Mouse (Mus musculus) MEL (cell line): ENCODE results near the gene Stra6.

Experiments used
- CHD1 ChIP-seq: IDR thresholded peaks from 2 replicates; pipeline ENCODE4 v1.6.1; 2012; ENCODE audit warnings: low read depth, mild to moderate bottlenecking, inconsistent platforms, low read length, improper control_type of control experiment
- EP300 ChIP-seq, 2 experiments: IDR thresholded peaks; 2 replicates each; pipeline ENCODE4 v1.6.1; 2011; ENCODE audit warnings: improper control_type of control experiment in 2 of 2, low read length in 2 of 2, low read depth in 1 of 2, mild to moderate bottlenecking in 1 of 2
- USF1 ChIP-seq: IDR thresholded peaks from 2 replicates; pipeline ENCODE4 v1.6.1; 2014; ENCODE audit warnings: low read depth, mild to moderate bottlenecking, inconsistent platforms, low read length, improper control_type of control experiment, moderate library complexity

- TF ChIP-seq CHD1 (no peak), EP300 (IDR thresholded peaks at IDR 0.05; ENCODE audit: low read depth in 1 of 2, low read length in 2 of 2) (no peak), USF1 (no peak)
Observed at GRCm38 (mm10) chr9:58118671-58119070, 55.1 kb downstream of the Stra6 start, which contains the start of gene Ccdc33.
